In the genomic region with DNA sequence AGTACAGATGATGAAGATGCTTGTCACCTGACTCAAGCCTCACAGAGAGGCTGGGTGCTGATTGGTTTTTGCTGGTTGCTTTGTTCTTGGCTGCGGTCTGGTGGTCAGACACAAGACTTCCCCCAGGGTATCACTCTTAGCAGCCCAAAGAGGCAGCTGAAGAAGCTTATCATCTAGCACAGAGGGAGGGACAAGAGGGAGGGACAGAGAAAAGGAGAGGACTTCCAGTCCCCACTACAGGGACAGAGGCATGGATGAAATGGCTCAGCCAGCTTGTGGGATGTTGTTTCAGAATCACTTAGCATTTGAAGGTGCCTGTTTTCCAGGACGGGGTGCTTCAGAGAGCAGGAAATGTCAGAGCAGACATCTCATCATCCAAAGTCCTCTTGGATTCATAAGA, we compare ENCODE assay signal across 10 mouse cellular contexts. TPM values are rescaled to one million over a fixed set of nuclear protein-coding genes. Genes with fewer than 3 reads are reported as not detected.
DNase-seq lines count a peak whose midpoint lies in the region; ATAC-seq and TF ChIP-seq lines count a peak whose summit lies in the region.
"Had no signal": no experiment of that assay in that cellular context is flagged by ENCODE, and none has a peak within 500 bp of the region (broad histone marks: within the 10 kb centered on the region; RNA-seq: fewer than 3 reads in every experiment).

No protein-coding gene starts in this region.

- H3K27ac ChIP-seq in kidney, embryonic 16.5 days (ENCODE audit: low read length), result no peak overlapping the region
- no peak overlapping the region for H3K27ac ChIP-seq in kidney, adult 2 months (ENCODE audit: insufficient read depth, low read depth, low read length)
- peak overlapping the region; percentile 92 for H3K27ac ChIP-seq in limb, embryonic 10.5 days

- no peaks in the 10 kb centered on the region for H3K9me3 ChIP-seq in kidney, embryonic 16.5 days (ENCODE audit: low read length)
- no peaks in the 10 kb centered on the region for H3K9me3 ChIP-seq in limb, embryonic 10.5 days (replicated peaks)

- H3K36me3 ChIP-seq in kidney, embryonic 16.5 days (ENCODE audit: insufficient read depth, low read length), result no peaks in the 10 kb centered on the region
- no peaks in the 10 kb centered on the region for H3K36me3 ChIP-seq in kidney, adult 2 months (ENCODE audit: control insufficient read depth, insufficient read depth, low read length)
- peaks cover 3% of the 10 kb centered on the region; the same call in 1 of the 2 replicates for H3K36me3 ChIP-seq in limb, embryonic 10.5 days

- peaks cover 7% of the 10 kb centered on the region for H3K27me3 ChIP-seq in kidney, embryonic 16.5 days (ENCODE audit: insufficient read depth, low read length)
- H3K27me3 ChIP-seq in kidney, adult 2 months (replicated peaks; ENCODE audit: control insufficient read depth, insufficient read depth, low read length), result no peaks in the 10 kb centered on the region
- H3K27me3 ChIP-seq in limb, embryonic 10.5 days (ENCODE audit: low read depth, poor library complexity, severe bottlenecking), result peaks cover 18% of the 10 kb centered on the region; the same call in 1 of the 2 replicates

- H3K4me3 ChIP-seq in kidney, embryonic 16.5 days (ENCODE audit: low read length), result no peak overlapping the region
- H3K4me3 ChIP-seq in kidney, adult 2 months (ENCODE audit: insufficient read depth, low read depth, low read length), result no peak overlapping the region
- H3K4me3 ChIP-seq in limb, embryonic 10.5 days, result peak overlapping the region; percentile 42; the same call in 1 of the 2 replicates
- H3K4me3 ChIP-seq: erythroblast, embryonic 14.5 days; layer of hippocampus, adult 2 months had no signal

- WGBS in kidney, embryonic 16.5 days, result 53% methylated on average over 2 of the region's 2 CpGs
- WGBS in kidney, adult 2 months, result 42% methylated on average over 2 of the region's 2 CpGs
- 39% methylated on average over 2 of the region's 2 CpGs for WGBS in limb, embryonic 10.5 days

- no peak for TF ChIP-seq POLR2A in kidney, adult 2 months (IDR thresholded peaks at IDR 0.05; ENCODE audit: low read depth, low read length)

- no peak for ATAC-seq in kidney, embryonic 16.5 days (ENCODE audit: low FRiP score, low TSS enrichment)
- ATAC-seq: Patski had no signal

- intact Hi-C loops in gastrocnemius, postnatal 14 days (cut with DNase I; ENCODE audit: low total_unique reads), result loop anchor here (5.0 to 10.0 kb wide), 2 partner anchors 46 to 159 kb away; no protein-coding TSS in a partner anchor

- no peak for DNase-seq in kidney, adult 2 months
- DNase-seq in thymus, postnatal 14 days, result peak; percentile 31
- no peak for DNase-seq in thymus, postnatal 4 days
- no peak for DNase-seq in limb, embryonic 10.5 days (ENCODE audit: low spot score)
- DNase-seq in gastrocnemius, postnatal 14 days, result no peak
- no peak for DNase-seq in cerebellum, postnatal 4 days (ENCODE audit: low spot score in 2 of 2)

- TF ChIP-seq CTCF in kidney, adult 2 months (conservative IDR thresholded peaks at IDR 0.05; ENCODE audit: insufficient read depth, insufficient read length, low read depth, low read length), result no peak

- H3K9ac ChIP-seq in kidney, embryonic 16.5 days (replicated peaks; ENCODE audit: low read length), result peak overlapping the region; percentile 9; the same call in 1 of the 2 replicates

- peaks cover 29% of the 10 kb centered on the region for H3K4me1 ChIP-seq in kidney, embryonic 16.5 days (ENCODE audit: insufficient read depth, low read length)
- H3K4me1 ChIP-seq in kidney, adult 2 months (ENCODE audit: control insufficient read depth, insufficient read depth, low read length), result peaks cover 11% of the 10 kb centered on the region; the same call in 1 of the 2 replicates
- peaks cover 75% of the 10 kb centered on the region for H3K4me1 ChIP-seq in limb, embryonic 10.5 days

- no peak overlapping the region for H3K4me2 ChIP-seq in kidney, embryonic 16.5 days (replicated peaks; ENCODE audit: low read depth, low read length)

RNA-seq across cellular contexts. Expression of a gene that starts 0.9 kb away (rescaled TPM):
- 1.6 and 2.0 TPM in 2 replicates for polyA plus RNA-seq in kidney, embryonic 16.5 days (2015; fragmentation: Nextera tagmentation; extraction: Ambion mirVana)
- polyA plus RNA-seq in kidney, adult 2 months (2012; rRNA removed), result 21.7 and 25.7 TPM in 2 replicates
- 3.5 and 9.1 TPM in 2 replicates for polyA plus RNA-seq in limb, embryonic 10.5 days (2016; fragmentation: Nextera tagmentation; extraction: Ambion mirVana)
- 10 to 100 TPM in 1 of 2 experiments, 1 to 10 TPM in 1; 6.3 to 10.5 TPM for total RNA-seq in gastrocnemius, postnatal 14 days (2021)
- polyA plus RNA-seq: erythroblast, embryonic 14.5 days had no signal

RNA-seq across cellular contexts. Expression of a gene that starts 6.3 kb away (rescaled TPM):
- 1.5 and 1.6 TPM in 2 replicates for polyA plus RNA-seq in kidney, embryonic 16.5 days (2015; fragmentation: Nextera tagmentation; extraction: Ambion mirVana)
- 0.09 and 0.16 TPM in 2 replicates for polyA plus RNA-seq in kidney, adult 2 months (2012; rRNA removed)
- polyA plus RNA-seq in limb, embryonic 10.5 days (2016; fragmentation: Nextera tagmentation; extraction: Ambion mirVana), result 0.16 and 1.5 TPM in 2 replicates
- total RNA-seq in gastrocnemius, postnatal 14 days (2021), result 10 to 100 TPM; 30.5 to 36.4 TPM
- polyA plus RNA-seq: erythroblast, embryonic 14.5 days had no signal

RNA-seq across cellular contexts. Expression of a gene that starts 50.5 kb away (rescaled TPM):
- polyA plus RNA-seq in kidney, embryonic 16.5 days (2015; fragmentation: Nextera tagmentation; extraction: Ambion mirVana), result 0.33 and 0.84 TPM in 2 replicates
- polyA plus RNA-seq in kidney, adult 2 months (2012; rRNA removed), result 1.5 and 1.8 TPM in 2 replicates
- 0.49 and 0.91 TPM in 2 replicates for polyA plus RNA-seq in limb, embryonic 10.5 days (2016; fragmentation: Nextera tagmentation; extraction: Ambion mirVana)
- under 1 TPM; 0.11 to 0.62 TPM for total RNA-seq in gastrocnemius, postnatal 14 days (2021)
